Mouse (Mus musculus) heart, postnatal 0 days (tissue): ENCODE measurements around the gene Popdc3.
A peak's percentile ranks its signal among the peaks of the same experiment; 100 is the strongest.

Source experiments
- CTCF ChIP-seq: IDR thresholded peaks from 2 replicates; pipeline ENCODE4 v1.5.1; 2016; ENCODE audit warnings: antibody characterized with exemption, control low read depth, low read depth
- EP300 ChIP-seq: IDR thresholded peaks from 2 replicates; pipeline ENCODE4 v1.6.1; 2016; ENCODE audit warnings: antibody characterized with exemption, low read depth

DNA sequence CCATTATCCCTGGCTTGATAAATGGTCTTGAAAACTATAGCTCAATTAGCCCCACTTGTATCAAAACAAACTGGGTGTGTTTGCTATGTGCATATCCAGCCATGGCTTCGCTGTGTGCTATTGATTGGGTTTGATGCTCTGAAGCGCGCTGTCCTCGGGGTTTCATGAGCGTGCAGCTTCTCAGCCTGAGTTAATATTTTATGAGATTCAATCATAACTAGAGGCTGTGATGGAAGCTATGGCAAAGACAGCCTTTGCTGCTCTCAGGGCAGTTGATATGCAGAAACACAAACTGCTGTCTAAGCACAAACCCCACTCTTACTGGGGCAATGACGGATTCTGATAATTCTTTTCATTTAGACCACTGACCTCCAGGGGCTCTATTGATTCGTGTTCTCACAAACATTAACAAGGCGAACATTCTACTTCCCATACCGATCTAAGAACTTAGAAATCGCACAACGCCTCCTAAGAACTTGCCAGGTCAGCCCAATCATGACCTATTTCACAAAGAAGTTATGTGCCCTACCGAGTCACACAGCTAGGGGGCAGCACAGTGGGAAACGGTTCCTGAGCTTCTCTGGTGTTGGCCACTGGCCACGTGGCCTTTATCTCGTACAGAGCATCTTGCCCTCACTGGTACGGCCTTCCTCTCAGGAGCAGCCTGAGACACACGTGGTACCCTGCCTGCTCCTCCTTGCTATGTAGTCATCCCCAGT is 189.2 kb downstream of the Popdc3 start:
- TF ChIP-seq CTCF (peak; percentile 23), EP300 (no peak)
